Mouse (Mus musculus) heart, embryonic 11.5 days (tissue): Measurements from ENCODE around the gene Tmem106a. TPM values are rescaled to one million over a fixed set of nuclear protein-coding genes. Genes with fewer than 3 reads are reported as not detected.
"Not testable (repeated sequence)": the region's sequence is repeated elsewhere in the genome, so short reads cannot be mapped to it uniquely, and the experiment has no call there.

Experiments
- ATAC-seq: fragments of 200-750 bp; cut with Nextera tagmentation; replicated peaks from 2 replicates; pipeline ENCODE4 v1.8.0; 2017; ENCODE audit warnings: moderate library complexity; ENCODE audit not compliant: insufficient number of reproducible peaks, low FRiP score, low TSS enrichment
- H3K27ac ChIP-seq: fragments of 300-500 bp; sonication (generic); 2 replicates; pipeline ENCODE4 v1.5.1; 2014; ENCODE audit warnings: mild to moderate bottlenecking, low read depth, low read length
- H3K27me3 ChIP-seq: fragments of 300-500 bp; sonication (generic); 2 replicates; pipeline ENCODE4 v1.6.1; 2014; ENCODE audit warnings: mild to moderate bottlenecking, low read length, mixed read lengths; ENCODE audit not compliant: control insufficient read depth, insufficient read depth
- H3K36me3 ChIP-seq: fragments of 300-500 bp; sonication (generic); 2 replicates; pipeline ENCODE4 v1.6.1; 2014; ENCODE audit warnings: mild to moderate bottlenecking, low read length, moderate library complexity, mixed read lengths; ENCODE audit not compliant: control insufficient read depth, insufficient read depth
- H3K4me1 ChIP-seq: fragments of 300-500 bp; sonication (generic); 2 replicates; pipeline ENCODE4 v1.6.1; 2014; ENCODE audit warnings: low read length; ENCODE audit not compliant: control insufficient read depth, insufficient read depth
- H3K4me2 ChIP-seq: fragments of 300-500 bp; sonication (generic); 2 replicates; pipeline ENCODE4 v1.6.1; 2014; ENCODE audit warnings: mild to moderate bottlenecking, moderate library complexity
- H3K4me3 ChIP-seq: fragments of 300-500 bp; sonication (generic); 2 replicates; pipeline ENCODE4 v1.5.1; 2014; ENCODE audit warnings: low read depth, low read length
- H3K9ac ChIP-seq: fragments of 300-500 bp; sonication (generic); 2 replicates; pipeline ENCODE4 v1.6.1; 2014; ENCODE audit warnings: mild to moderate bottlenecking, low read depth, low read length, moderate library complexity
- H3K9me3 ChIP-seq: fragments of 300-500 bp; sonication (generic); replicated peaks from 2 replicates; pipeline ENCODE4 v1.6.1; 2016; ENCODE audit warnings: low read length; ENCODE audit not compliant: control insufficient read depth
- WGBS: fragments of 180-500 bp; shearing (Covaris S2); extraction: QIAGEN DNeasy Blood & Tissue Kit; methylation state at CpG from one replicate; pipeline ENCODE4 v1.1.7; 2014; ENCODE audit not compliant: insufficient replicate concordance; 5-methylcytosine and 5-hydroxymethylcytosine counted together
- polyA plus RNA-seq: library from polyadenylated mRNA; unstranded; fragments of >200 nt; fragmentation: Nextera tagmentation; extraction: Ambion mirVana; gene quantifications from 2 replicates; pipeline ENCODE4 v1.2.1, GENCODE M21; 2014

Gene Tmem106a
- polyA plus RNA-seq, 1 experiment from 2014 or later, result 4.4 TPM

GRCm38 (mm10) chr11:101587676-101588075 lies 5.6 kb downstream of the Tmem106a start:
- Histone ChIP-seq H3K9me3 (no peaks in the 10 kb centered on the region), H3K36me3 (no peaks in the 10 kb centered on the region), H3K4me2 (no peak overlapping the region), H3K27me3 (no peaks in the 10 kb centered on the region), H3K9ac (no peak overlapping the region), H3K4me1 (no peaks in the 10 kb centered on the region), H3K4me3 (no peak overlapping the region), H3K27ac (no peak overlapping the region)
- no peak for ATAC-seq
- 84% methylated on average over 10 of the region's 10 CpGs for WGBS

GRCm38 (mm10) chr11:101588868-101589267 lies 6.8 kb downstream of the Tmem106a start:
- Histone ChIP-seq H3K27me3 (no peaks in the 10 kb centered on the region), H3K4me3 (no peak overlapping the region)
- WGBS, result 86% methylated on average over 7 of the region's 7 CpGs

GRCm38 (mm10) chr11:101589444-101589843 lies 7.4 kb downstream of the Tmem106a start:
- Histone ChIP-seq H3K4me2 (no peak overlapping the region), H3K4me1 (no peaks in the 10 kb centered on the region), H3K36me3 (no peaks in the 10 kb centered on the region), H3K4me3 (no peak overlapping the region), H3K27ac (no peak overlapping the region), H3K9me3 (no peaks in the 10 kb centered on the region), H3K9ac (no peak overlapping the region), H3K27me3 (no peaks in the 10 kb centered on the region)
- 27% methylated on average over 5 of the region's 5 CpGs for WGBS
- ATAC-seq, result no peak

More at GRCm38 (mm10) chr11:101588868-101589267, 6.8 kb downstream of the Tmem106a start:
- Histone ChIP-seq H3K9me3 (no peaks in the 10 kb centered on the region), H3K9ac (no peak overlapping the region), H3K4me1 (no peaks in the 10 kb centered on the region), H3K36me3 (no peaks in the 10 kb centered on the region), H3K4me2 (no peak overlapping the region), H3K27ac (no peak overlapping the region)
- ATAC-seq, result no peak

GRCm38 (mm10) chr11:101589989-101590624 lies 8.1 kb downstream of the Tmem106a start:
- no peaks in the 10 kb centered on the region for H3K27me3 ChIP-seq
- WGBS, result 68% methylated on average over 12 of the region's 12 CpGs
- H3K9ac ChIP-seq, result no peak overlapping the region
- no peak overlapping the region for H3K4me3 ChIP-seq
- H3K36me3 ChIP-seq, result no peaks in the 10 kb centered on the region
- no peak overlapping the region for H3K4me2 ChIP-seq
- H3K4me1 ChIP-seq, result no peaks in the 10 kb centered on the region
- no peak overlapping the region for H3K27ac ChIP-seq
- ATAC-seq, result no peak
- no peaks in the 10 kb centered on the region for H3K9me3 ChIP-seq

GRCm38 (mm10) chr11:101599156-101599555 lies 17.1 kb downstream of the Tmem106a start, which contains the start of gene Gm11634:
Gene Gm11634, minus strand, starts transcription at chr11:101599256.
- Histone ChIP-seq H3K4me2 (no peak within 1 kb of the TSS), H3K36me3 (no peaks in the 10 kb centered on the region), H3K27ac (no peak within 1 kb of the TSS), H3K4me1 (no peaks in the 10 kb centered on the region), H3K9ac (no peak within 1 kb of the TSS), H3K4me3 (no peak within 1 kb of the TSS), H3K27me3 (no peaks in the 10 kb centered on the region), H3K9me3 (no peaks in the 10 kb centered on the region)
- 78% methylated on average over 6 of the region's 6 CpGs for WGBS
- no peak for ATAC-seq

- H3K9me3 ChIP-seq, result no peaks in the 10 kb centered on the region
- no peaks in the 10 kb centered on the region for H3K4me1 ChIP-seq
Observed at GRCm38 (mm10) chr11:101602491-101602890, 20.4 kb downstream of the Tmem106a start.

GRCm38 (mm10) chr11:101604116-101604515 lies 22.1 kb downstream of the Tmem106a start:
- Histone ChIP-seq H3K4me2 (peak overlapping the region; percentile 55), H3K9ac (no peak overlapping the region), H3K27ac (no peak overlapping the region), H3K4me1 (no peaks in the 10 kb centered on the region), H3K9me3 (no peaks in the 10 kb centered on the region), H3K27me3 (no peaks in the 10 kb centered on the region), H3K4me3 (peak overlapping the region; percentile 27; the same call in 1 of the 2 replicates), H3K36me3 (no peaks in the 10 kb centered on the region)
- 3% methylated on average over 3 of the region's 3 CpGs for WGBS
- ATAC-seq, result no peak

More at GRCm38 (mm10) chr11:101602491-101602890, 20.4 kb downstream of the Tmem106a start:
- no peak for ATAC-seq
- no peak overlapping the region for H3K4me2 ChIP-seq
- WGBS, result 10% methylated on average over 3 of the region's 3 CpGs
- H3K4me3 ChIP-seq, result no peak overlapping the region
- no peaks in the 10 kb centered on the region for H3K36me3 ChIP-seq
- no peak overlapping the region for H3K27ac ChIP-seq
- H3K27me3 ChIP-seq, result no peaks in the 10 kb centered on the region
- H3K9ac ChIP-seq, result no peak overlapping the region

GRCm38 (mm10) chr11:101604531-101605453 lies 22.8 kb downstream of the Tmem106a start:
- peak overlapping the region; percentile 54; the same call in 1 of the 2 replicates for H3K9ac ChIP-seq
- H3K9me3 ChIP-seq, H3K4me1 ChIP-seq, H3K27me3 ChIP-seq, H3K36me3 ChIP-seq, H3K27ac ChIP-seq: not testable (repeated sequence)
- peak overlapping the region; percentile 27; the same call in 1 of the 2 replicates for H3K4me3 ChIP-seq
- 0 out of 2 replicates have a peak, but pooled peaks have one; percentile 49 for ATAC-seq
- H3K4me2 ChIP-seq, result peak overlapping the region; percentile 55
- WGBS, result 2% methylated on average over 30 of the region's 30 CpGs
